Mouse (Mus musculus) heart, embryonic 13.5 days (tissue): ENCODE measurements around the gene Ostf1. TPM values are rescaled to one million over a fixed set of nuclear protein-coding genes. Genes with fewer than 3 reads are reported as not detected.
A peak's percentile ranks its signal among the peaks of the same experiment; 100 is the strongest.

Experiments used
- ATAC-seq: fragments of 200-750 bp; cut with Nextera tagmentation; 2 replicates; pipeline ENCODE4 v1.8.0; 2017; ENCODE audit warnings: moderate TSS enrichment; ENCODE audit not compliant: insufficient number of reproducible peaks, low FRiP score, low TSS enrichment; ENCODE audit errors: extremely low read depth
- H3K27ac ChIP-seq: fragments of 300-500 bp; sonication (generic); replicated peaks from 2 replicates; pipeline ENCODE4 v1.5.1; 2015; ENCODE audit warnings: moderate library complexity, mild to moderate bottlenecking, inconsistent platforms
- H3K27me3 ChIP-seq: fragments of 300-500 bp; sonication (generic); replicated peaks from 2 replicates; pipeline ENCODE4 v1.6.1; 2015; ENCODE audit warnings: mild to moderate bottlenecking, inconsistent platforms
- H3K36me3 ChIP-seq: fragments of 300-500 bp; sonication (generic); 2 replicates; pipeline ENCODE4 v1.6.1; 2015; ENCODE audit warnings: mild to moderate bottlenecking, inconsistent platforms
- H3K4me1 ChIP-seq: fragments of 300-500 bp; sonication (generic); 2 replicates; pipeline ENCODE4 v1.6.1; 2015; ENCODE audit warnings: inconsistent platforms
- H3K4me2 ChIP-seq: fragments of 300-500 bp; sonication (generic); 2 replicates; pipeline ENCODE4 v1.6.1; 2015; ENCODE audit warnings: inconsistent platforms, mild to moderate bottlenecking, moderate library complexity
- H3K4me3 ChIP-seq: fragments of 300-500 bp; sonication (generic); 2 replicates; pipeline ENCODE4 v1.5.1; 2015; ENCODE audit warnings: moderate library complexity, mild to moderate bottlenecking, inconsistent platforms
- H3K9ac ChIP-seq: fragments of 300-500 bp; sonication (generic); 2 replicates; pipeline ENCODE4 v1.6.1; 2015; ENCODE audit warnings: inconsistent platforms, mild to moderate bottlenecking, moderate library complexity
- H3K9me3 ChIP-seq: fragments of 300-500 bp; sonication (generic); 2 replicates; pipeline ENCODE4 v1.6.1; 2016; ENCODE audit warnings: inconsistent platforms
- WGBS: fragments of 180-500 bp; shearing (Covaris S2); methylation state at CpG from one replicate; pipeline ENCODE4 v1.1.7; 2015; ENCODE audit warnings: mixed read lengths; 5-methylcytosine and 5-hydroxymethylcytosine counted together
- polyA plus RNA-seq: library from polyadenylated mRNA; unstranded; fragments of >200 nt; fragmentation: Nextera tagmentation; extraction: Ambion mirVana; gene quantifications from 2 replicates; pipeline ENCODE4 v1.2.1, GENCODE M21; 2015

Gene Ostf1
- polyA plus RNA-seq, 1 experiment from 2014 or later, result 66.5 TPM

DNA sequence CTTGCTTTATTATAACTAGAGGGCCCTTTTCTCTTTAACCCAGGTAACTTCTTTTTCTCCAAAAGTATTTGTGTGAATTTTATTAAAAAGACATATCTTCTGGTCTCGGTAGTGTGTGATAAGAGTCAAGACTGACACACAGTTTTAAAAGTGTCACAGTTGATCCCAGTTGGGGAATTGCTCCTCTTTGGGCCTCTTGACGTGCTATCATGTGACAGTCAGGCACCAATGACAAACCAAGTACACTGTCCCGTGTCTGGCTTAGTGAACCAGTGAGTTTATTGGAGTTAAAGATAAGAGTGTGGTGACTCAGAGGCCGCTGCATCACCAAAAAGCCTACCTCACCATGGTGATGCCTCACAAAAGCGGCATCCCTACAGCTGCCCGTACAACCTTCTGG lies 12.5 kb upstream of the Ostf1 start:
- no peaks in the 10 kb centered on the region for H3K27me3 ChIP-seq
- H3K9ac ChIP-seq, result no peak overlapping the region
- 49% methylated on average over 6 of the region's 6 CpGs for WGBS
- H3K36me3 ChIP-seq, result 0 out of 2 replicates have a peak, but pooled peaks cover 4% of the 10 kb centered on the region
- H3K27ac ChIP-seq, result no peak overlapping the region
- ATAC-seq, result no peak
- H3K9me3 ChIP-seq, result no peaks in the 10 kb centered on the region
- no peak overlapping the region for H3K4me3 ChIP-seq
- H3K4me2 ChIP-seq, result no peak overlapping the region
- H3K4me1 ChIP-seq, result peaks cover 23% of the 10 kb centered on the region

DNA sequence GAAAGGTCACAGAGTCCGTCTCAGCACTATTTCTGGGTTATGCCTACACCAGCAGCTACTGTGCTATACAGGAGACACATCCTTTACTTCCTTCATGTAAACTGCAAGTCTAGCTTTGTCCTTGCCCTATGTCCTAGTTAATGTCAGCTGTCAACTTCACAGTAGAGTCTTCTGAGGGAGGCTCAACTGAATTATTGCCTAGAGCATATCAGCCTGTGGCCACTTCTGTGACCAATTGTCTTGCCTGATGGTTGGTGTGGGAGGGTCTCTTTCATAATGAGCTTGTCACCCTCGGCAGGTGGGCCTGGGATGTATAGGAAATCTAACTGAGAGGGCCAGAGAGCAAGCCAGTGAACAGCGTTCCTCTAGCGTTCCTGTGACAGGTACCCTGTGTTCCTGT lies 11.8 kb upstream of the Ostf1 start:
- 61% methylated on average over 4 of the region's 4 CpGs for WGBS
- Histone ChIP-seq H3K9me3 (no peaks in the 10 kb centered on the region), H3K9ac (no peak overlapping the region), H3K27me3 (no peaks in the 10 kb centered on the region), H3K27ac (no peak overlapping the region), H3K4me2 (no peak overlapping the region), H3K36me3 (0 out of 2 replicates have a peak, but pooled peaks cover 4% of the 10 kb centered on the region), H3K4me1 (peaks cover 21% of the 10 kb centered on the region), H3K4me3 (no peak overlapping the region)
- no peak for ATAC-seq

DNA sequence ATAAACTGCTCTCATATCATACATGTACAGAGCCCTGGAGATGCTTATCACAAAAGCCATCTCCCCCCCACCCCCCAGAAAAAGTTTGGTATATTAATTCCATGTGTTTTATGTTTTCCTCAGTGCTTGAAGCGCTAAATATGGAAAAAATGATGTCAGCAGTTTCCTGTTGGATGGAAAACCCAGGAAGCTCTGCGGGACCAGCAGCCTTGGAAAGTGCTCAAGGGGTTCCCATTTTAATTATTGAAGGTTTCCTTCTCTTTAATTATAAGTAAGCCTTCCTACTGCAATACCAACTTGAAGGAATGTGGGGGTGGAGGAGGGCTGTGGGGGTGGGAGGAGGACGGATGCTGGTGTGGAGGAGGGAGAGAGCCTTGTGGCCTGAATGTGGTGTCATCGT lies 9.4 kb upstream of the Ostf1 start:
- peaks cover 11% of the 10 kb centered on the region for H3K4me1 ChIP-seq
- no peak overlapping the region for H3K4me2 ChIP-seq
- H3K4me3 ChIP-seq, result no peak overlapping the region
- H3K9me3 ChIP-seq, result no peaks in the 10 kb centered on the region
- H3K27ac ChIP-seq, result no peak overlapping the region
- ATAC-seq, result no peak
- 0 out of 2 replicates have a peak, but pooled peaks cover 4% of the 10 kb centered on the region for H3K36me3 ChIP-seq
- 61% methylated on average over 4 of the region's 4 CpGs for WGBS
- no peaks in the 10 kb centered on the region for H3K27me3 ChIP-seq
- no peak overlapping the region for H3K9ac ChIP-seq

DNA sequence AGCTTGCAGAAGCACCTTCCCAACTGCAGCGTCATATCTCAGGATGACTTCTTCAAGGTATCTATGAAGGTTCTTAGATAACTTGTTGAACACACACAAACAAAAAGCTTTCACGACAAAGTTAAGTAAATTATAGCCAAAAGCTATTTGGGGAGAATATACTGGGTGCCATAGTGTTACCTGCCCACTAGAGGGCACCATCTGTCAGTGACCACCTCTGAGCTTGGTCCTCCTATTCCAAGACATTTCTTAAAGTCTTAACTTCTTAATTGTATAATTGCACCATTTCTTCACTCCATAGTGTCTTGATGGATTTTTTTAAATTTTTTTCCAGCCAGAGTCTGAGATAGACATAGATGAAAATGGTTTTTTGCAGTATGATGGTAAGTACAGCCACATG lies 7.9 kb upstream of the Ostf1 start:
- no peaks in the 10 kb centered on the region for H3K9me3 ChIP-seq
- no peak overlapping the region for H3K4me2 ChIP-seq
- 0 out of 2 replicates have a peak, but pooled peaks cover 4% of the 10 kb centered on the region for H3K36me3 ChIP-seq
- H3K4me1 ChIP-seq, result peaks cover 11% of the 10 kb centered on the region
- no peak overlapping the region for H3K4me3 ChIP-seq
- H3K27ac ChIP-seq, result no peak overlapping the region
- 22% methylated on average over 2 of the region's 2 CpGs for WGBS
- no peak for ATAC-seq
- no peak overlapping the region for H3K9ac ChIP-seq
- H3K27me3 ChIP-seq, result no peaks in the 10 kb centered on the region

DNA sequence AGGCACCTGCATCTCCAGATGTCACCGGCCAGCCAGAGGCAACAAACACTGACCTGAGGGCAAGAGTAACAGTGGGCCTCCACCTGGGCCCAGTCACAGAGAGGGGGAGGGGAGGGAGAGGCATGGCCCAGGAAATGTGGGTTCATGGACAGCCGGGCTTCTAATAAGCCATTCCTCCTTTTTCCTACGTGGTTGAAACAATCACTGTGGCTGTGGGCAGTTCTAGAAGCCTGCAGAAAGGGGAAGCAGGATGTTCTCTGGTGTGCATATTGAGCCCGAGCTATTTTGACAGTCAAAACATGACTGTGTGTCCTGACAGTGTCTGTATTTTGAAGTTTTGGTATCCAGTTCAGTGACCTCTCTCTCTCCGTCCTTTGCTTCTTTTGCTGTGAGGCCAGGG lies 7.3 kb upstream of the Ostf1 start:
- WGBS, result 60% methylated on average over 5 of the region's 5 CpGs
- ATAC-seq, result no peak
- peaks cover 7% of the 10 kb centered on the region for H3K4me1 ChIP-seq
- no peaks in the 10 kb centered on the region for H3K27me3 ChIP-seq
- H3K9me3 ChIP-seq, result no peaks in the 10 kb centered on the region
- no peak overlapping the region for H3K4me2 ChIP-seq
- H3K9ac ChIP-seq, result no peak overlapping the region
- no peak overlapping the region for H3K27ac ChIP-seq
- no peak overlapping the region for H3K4me3 ChIP-seq
- H3K36me3 ChIP-seq, result 0 out of 2 replicates have a peak, but pooled peaks cover 4% of the 10 kb centered on the region

DNA sequence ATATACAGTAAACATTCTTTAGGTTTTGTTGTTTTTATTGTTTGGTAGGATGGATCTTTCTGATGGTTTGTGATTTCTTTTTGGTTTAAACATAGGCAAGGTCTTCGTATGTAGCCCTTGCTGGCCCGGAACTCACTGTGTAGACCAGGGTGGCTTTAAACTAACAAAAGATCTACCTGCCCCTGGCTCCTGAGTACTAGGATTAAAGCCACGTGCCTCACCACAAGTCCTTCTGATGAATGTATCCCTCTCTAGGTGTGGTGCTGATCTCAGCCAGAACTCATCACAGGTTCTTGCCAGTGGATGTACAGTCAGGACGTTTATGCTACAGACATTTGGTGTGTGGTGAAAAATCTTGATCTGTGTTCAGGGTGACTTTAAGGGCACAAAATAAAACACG lies 6.3 kb upstream of the Ostf1 start:
- H3K36me3 ChIP-seq, result 0 out of 2 replicates have a peak, but pooled peaks cover 4% of the 10 kb centered on the region
- no peak overlapping the region for H3K27ac ChIP-seq
- WGBS, result 79% methylated on average over 5 of the region's 5 CpGs
- no peak for ATAC-seq
- H3K4me2 ChIP-seq, result no peak overlapping the region
- H3K4me1 ChIP-seq, result no peaks in the 10 kb centered on the region
- H3K27me3 ChIP-seq, result no peaks in the 10 kb centered on the region
- no peak overlapping the region for H3K4me3 ChIP-seq
- no peak overlapping the region for H3K9ac ChIP-seq
- no peaks in the 10 kb centered on the region for H3K9me3 ChIP-seq

DNA sequence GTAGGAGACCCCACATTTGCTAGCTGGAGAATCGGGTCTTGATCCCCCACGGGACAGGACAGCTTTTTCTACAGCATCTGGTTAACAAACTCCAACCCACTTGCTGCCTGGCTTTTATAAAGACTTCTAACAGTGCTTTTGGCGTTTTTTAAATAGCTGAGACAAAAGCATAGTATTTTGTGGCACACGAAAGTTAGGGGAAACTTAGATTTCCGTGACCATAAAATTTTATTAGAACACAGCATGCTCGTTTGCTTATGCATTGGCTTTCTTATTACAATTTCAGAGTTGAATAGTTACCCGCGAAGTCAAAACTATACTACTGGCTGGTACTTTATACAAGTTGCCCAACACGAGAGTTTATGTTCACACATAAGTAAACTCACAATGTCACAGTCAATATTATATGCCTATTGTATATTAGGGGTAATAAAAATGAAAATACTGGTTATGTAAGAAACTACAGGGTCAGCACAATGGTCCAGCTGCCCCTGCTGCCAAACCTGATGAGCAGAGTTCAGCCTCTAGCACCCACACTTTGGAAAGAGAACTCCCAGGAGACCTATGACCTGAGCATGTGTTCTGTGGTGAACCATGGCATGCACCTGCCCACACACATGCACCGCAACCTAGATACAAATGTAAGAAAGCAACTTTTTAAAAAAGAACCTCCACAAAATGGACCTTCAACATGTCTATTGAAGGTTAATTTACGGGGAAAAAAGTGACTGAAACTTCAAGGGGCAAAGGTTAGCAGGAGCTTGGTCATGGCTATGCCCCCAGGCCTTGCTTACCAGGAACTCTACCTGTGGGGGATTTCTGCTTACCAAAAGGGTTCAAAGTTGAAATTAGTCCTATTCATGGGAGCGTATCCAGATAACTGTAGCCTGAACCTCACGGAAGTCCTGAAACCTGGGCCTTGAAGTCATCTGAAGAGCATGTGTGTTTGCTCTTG lies 885 bp upstream of the Ostf1 start:
- 66% methylated on average over 13 of the region's 13 CpGs for WGBS
- Histone ChIP-seq H3K9me3 (no peaks in the 10 kb centered on the region), H3K27ac (no peak overlapping the region), H3K27me3 (no peaks in the 10 kb centered on the region), H3K36me3 (no peaks in the 10 kb centered on the region), H3K4me2 (peak overlapping the region; percentile 70), H3K9ac (peak overlapping the region; percentile 84), H3K4me1 (peaks cover 18% of the 10 kb centered on the region), H3K4me3 (peak overlapping the region; percentile 68)
- ATAC-seq, result no peak

DNA sequence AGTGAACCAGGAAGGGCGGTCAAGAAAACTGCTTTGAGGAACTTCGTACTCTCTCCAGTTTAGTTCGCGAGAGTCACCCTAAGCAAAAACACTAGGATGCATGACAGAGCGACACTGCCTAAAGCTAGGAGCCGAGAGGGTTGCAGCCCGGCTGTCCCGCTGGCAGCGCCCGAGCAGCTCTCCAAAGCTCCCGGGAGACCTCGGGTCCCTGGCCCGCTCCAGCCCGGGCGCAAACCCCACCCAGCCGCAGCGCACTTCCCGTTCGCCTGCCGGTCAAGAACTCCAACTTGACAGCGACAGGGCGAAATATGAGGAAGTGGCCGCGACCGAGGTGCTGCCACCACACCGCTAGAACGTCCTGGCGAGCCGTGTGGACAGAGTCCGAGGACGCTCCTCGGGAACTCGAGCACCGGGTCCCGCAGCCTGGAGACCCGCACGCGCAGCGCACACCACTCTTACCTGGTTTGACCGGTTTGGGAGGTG lies 421 bp downstream of the Ostf1 start:
- Histone ChIP-seq H3K27me3 (no peaks in the 10 kb centered on the region), H3K9me3 (no peaks in the 10 kb centered on the region), H3K36me3 (no peaks in the 10 kb centered on the region), H3K4me1 (peaks cover 18% of the 10 kb centered on the region), H3K4me2 (peak overlapping the region; percentile 70), H3K27ac (peak overlapping the region; percentile 87), H3K4me3 (peak overlapping the region; percentile 68), H3K9ac (peak overlapping the region; percentile 84)
- peak; percentile 38 for ATAC-seq
- WGBS, result under 1% methylated on average over 40 of the region's 40 CpGs

DNA sequence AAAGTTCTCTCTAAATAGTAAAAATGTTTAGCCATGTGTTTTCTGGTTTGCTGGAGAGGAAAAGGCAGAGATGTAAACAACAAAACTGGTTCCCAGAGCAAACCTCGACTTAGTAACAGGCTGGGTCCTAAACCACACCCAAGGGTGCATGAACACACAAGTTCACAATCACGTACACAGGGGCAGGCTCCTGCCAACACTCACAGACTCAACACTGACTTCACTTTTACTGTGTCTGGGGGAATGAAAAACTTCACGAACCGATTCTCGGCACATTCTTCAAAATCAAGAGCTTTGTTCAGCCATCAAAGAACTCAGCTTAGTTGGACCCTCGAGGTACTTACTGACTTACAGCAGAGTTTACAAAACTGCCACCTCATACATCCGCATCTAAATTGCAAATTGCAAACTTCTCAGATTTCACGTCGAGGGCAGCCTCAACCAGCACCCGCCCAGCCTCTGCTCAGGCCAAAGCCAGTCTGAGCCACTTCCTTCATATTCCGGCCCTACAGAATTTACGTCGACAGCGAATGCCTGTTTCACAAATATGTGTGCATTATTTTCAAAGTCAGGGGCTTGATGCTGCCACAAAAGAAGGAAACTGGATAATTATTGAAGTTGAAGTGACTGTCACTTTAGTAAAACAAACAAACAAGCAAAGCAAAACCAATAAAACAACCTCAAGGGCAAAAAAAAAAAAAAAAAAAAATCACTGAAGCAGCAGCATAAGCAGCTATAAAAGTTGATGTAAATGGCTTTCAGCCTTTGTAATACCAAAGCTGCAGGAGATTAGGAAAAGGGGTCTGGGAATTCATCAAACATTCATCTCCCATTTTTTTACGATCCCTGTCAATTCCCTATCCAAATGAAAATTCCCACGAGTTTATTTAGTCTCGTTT lies 1.2 kb downstream of the Ostf1 start:
- Histone ChIP-seq H3K4me1 (peaks cover 18% of the 10 kb centered on the region), H3K4me3 (peak overlapping the region; percentile 68), H3K27me3 (no peaks in the 10 kb centered on the region), H3K9ac (peak overlapping the region; percentile 84), H3K9me3 (no peaks in the 10 kb centered on the region), H3K36me3 (no peaks in the 10 kb centered on the region), H3K27ac (peak overlapping the region; percentile 87), H3K4me2 (peak overlapping the region; percentile 70)
- 7% methylated on average over 17 of the region's 17 CpGs for WGBS
- no peak for ATAC-seq

DNA sequence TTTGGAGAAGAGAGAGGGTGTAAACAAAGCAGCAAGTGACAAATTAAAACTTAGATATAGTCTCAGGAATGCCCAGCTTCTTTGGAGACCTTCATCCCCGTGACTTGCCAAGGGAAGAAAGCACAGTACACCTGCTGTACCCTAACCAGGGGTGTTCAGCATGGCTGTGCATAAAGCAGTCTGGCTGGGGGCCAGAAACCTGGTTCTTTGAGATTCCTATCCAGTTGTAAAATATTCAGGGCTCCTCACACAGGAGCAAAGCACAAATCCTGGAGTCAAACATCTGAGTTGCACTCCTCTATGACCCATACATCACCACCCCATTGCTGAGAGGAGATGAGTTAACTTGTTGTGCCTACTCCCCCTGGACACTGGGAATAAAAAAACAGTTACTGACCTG lies 2.0 kb downstream of the Ostf1 start:
- Histone ChIP-seq H3K36me3 (no peaks in the 10 kb centered on the region), H3K27me3 (no peaks in the 10 kb centered on the region), H3K4me2 (peak overlapping the region; percentile 70), H3K9me3 (no peaks in the 10 kb centered on the region), H3K27ac (0 out of 2 replicates have a peak overlapping the region, but pooled peaks have one; percentile 7), H3K4me3 (peak overlapping the region; percentile 68; the same call in 1 of the 2 replicates), H3K9ac (peak overlapping the region; percentile 84), H3K4me1 (peaks cover 18% of the 10 kb centered on the region)
- ATAC-seq, result no peak
- 84% methylated on average over 1 of the region's 1 CpGs for WGBS

DNA sequence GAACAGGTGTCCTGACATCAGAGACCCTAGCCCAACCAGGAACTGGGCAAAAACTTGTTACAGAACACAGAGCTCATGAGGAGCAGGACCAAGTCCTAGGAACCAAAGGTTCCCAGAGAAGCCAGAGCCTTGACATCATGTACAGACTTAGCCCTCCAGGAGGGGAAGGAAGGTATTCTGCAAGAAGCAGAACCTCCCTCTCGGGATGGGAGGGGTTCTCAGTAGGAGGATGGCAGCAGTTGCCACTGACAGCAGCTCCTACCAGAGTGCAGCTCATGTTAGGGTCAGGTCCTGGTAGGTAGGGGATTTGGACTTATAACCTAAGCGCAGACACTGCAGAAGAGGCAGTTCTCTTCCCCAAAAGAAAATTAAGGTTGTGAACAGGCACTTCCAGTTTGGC lies 7.7 kb downstream of the Ostf1 start:
- ATAC-seq, result no peak
- no peaks in the 10 kb centered on the region for H3K27me3 ChIP-seq
- no peaks in the 10 kb centered on the region for H3K36me3 ChIP-seq
- no peak overlapping the region for H3K27ac ChIP-seq
- no peak overlapping the region for H3K4me3 ChIP-seq
- WGBS, result 79% methylated on average over 2 of the region's 2 CpGs
- no peaks in the 10 kb centered on the region for H3K9me3 ChIP-seq
- peaks cover 5% of the 10 kb centered on the region; the same call in 1 of the 2 replicates for H3K4me1 ChIP-seq
- H3K4me2 ChIP-seq, result no peak overlapping the region
- H3K9ac ChIP-seq, result no peak overlapping the region
